Mouse (Mus musculus): ENCODE results near the gene Slc6a19. TPM values are rescaled to one million over a fixed set of nuclear protein-coding genes. Genes with fewer than 3 reads are reported as not detected.

Gene Slc6a19
- polyA plus RNA-seq, 1 experiment from 2014 or later: 0.52 TPM

DNA sequence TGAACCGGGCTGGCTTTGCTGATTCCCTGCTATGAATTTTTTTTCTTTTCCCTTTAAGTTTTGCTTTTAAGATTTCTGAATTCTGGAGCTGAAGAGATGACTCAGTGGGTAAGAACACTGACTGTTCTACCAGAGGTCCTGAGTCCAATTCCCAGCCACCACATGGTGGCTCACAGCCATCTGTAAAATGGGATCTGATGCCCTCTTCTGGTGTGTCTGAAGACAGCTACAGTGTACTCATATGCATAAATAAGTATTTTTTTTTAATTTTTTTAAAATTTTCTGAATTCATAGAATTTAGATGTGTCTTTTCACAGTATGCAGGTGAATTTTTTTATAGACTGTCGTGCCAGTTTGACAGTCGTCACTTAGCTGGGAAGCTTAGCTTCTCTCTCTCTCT, 72.8 kb downstream of the Slc6a19 start:
- no peak overlapping the region for H3K4me3 ChIP-seq (ENCODE audit: low read depth, low read length)
- DNase-seq (ENCODE audit: low spot score) (no peak), ATAC-seq (ENCODE audit: insufficient read depth, low FRiP score, low TSS enrichment) (no peak)
- H3K27ac ChIP-seq (ENCODE audit: low read depth, low read length): no peak overlapping the region
- 92% methylated on average over 3 of the region's 3 CpGs for WGBS
- H3K4me2 ChIP-seq (ENCODE audit: low read depth): no peak overlapping the region
- no peaks in the 10 kb centered on the region for H3K9me3 ChIP-seq (ENCODE audit: control insufficient read depth, low read length)
- no peak overlapping the region for H3K9ac ChIP-seq (ENCODE audit: low read length)
- H3K4me1 ChIP-seq (ENCODE audit: control insufficient read depth, insufficient read depth, low read length): peaks cover 3% of the 10 kb centered on the region; the same call in 1 of the 2 replicates
- no peaks in the 10 kb centered on the region; the same call in 1 of the 2 replicates for H3K36me3 ChIP-seq (ENCODE audit: control insufficient read depth, insufficient read depth, low read length)
- H3K27me3 ChIP-seq (ENCODE audit: control insufficient read depth, insufficient read depth, low read length): no peaks in the 10 kb centered on the region

Other genes starting within 250 kb of the Slc6a19 start
- 46.0 and 49.8 TPM in 2 replicates for gene Lpcat1, start 237.7 kb downstream of the Slc6a19 start, polyA plus RNA-seq (2014; fragmentation: Nextera tagmentation; extraction: Ambion mirVana)
- gene Slc6a3, start 168.1 kb downstream of the Slc6a19 start, polyA plus RNA-seq (2014; fragmentation: Nextera tagmentation; extraction: Ambion mirVana): 0.20 TPM in 1 of 2 replicates, not detected in the other
- 128 and 131 TPM in 2 replicates for gene Clptm1l, start 100.9 kb downstream of the Slc6a19 start, polyA plus RNA-seq (2014; fragmentation: Nextera tagmentation; extraction: Ambion mirVana)
- gene Tert, start 78.0 kb downstream of the Slc6a19 start, polyA plus RNA-seq (2014; fragmentation: Nextera tagmentation; extraction: Ambion mirVana): 3.3 and 3.7 TPM in 2 replicates
- not detected in 2 replicates for gene Slc6a18, start 26.8 kb downstream of the Slc6a19 start, polyA plus RNA-seq (2014; fragmentation: Nextera tagmentation; extraction: Ambion mirVana)
- gene Slc12a7, start 28.2 kb upstream of the Slc6a19 start, polyA plus RNA-seq (2014; fragmentation: Nextera tagmentation; extraction: Ambion mirVana): 41.4 and 44.8 TPM in 2 replicates
- gene Nkd2, start 142.8 kb upstream of the Slc6a19 start, polyA plus RNA-seq (2014; fragmentation: Nextera tagmentation; extraction: Ambion mirVana): 20.0 and 21.5 TPM in 2 replicates
- 47.5 and 48.1 TPM in 2 replicates for gene Trip13, start 232.9 kb upstream of the Slc6a19 start, polyA plus RNA-seq (2014; fragmentation: Nextera tagmentation; extraction: Ambion mirVana)
- gene Brd9, start 232.9 kb upstream of the Slc6a19 start, polyA plus RNA-seq (2014; fragmentation: Nextera tagmentation; extraction: Ambion mirVana): 77.6 and 80.3 TPM in 2 replicates